Mouse (Mus musculus) CH12.LX (cell line): ENCODE measurements around the gene Slc9a1.

Experiments used
- CTCF ChIP-seq, 2 experiments: IDR thresholded peaks in 1 of 2; conservative IDR thresholded peaks in 1 of 2; 2 replicates each; pipeline ENCODE4 v1.5.1; 2011 to 2012; ENCODE audit warnings: low read depth in 2 of 2, low read length in 2 of 2, improper control_type of control experiment in 1 of 2, inconsistent platforms in 1 of 2, mild to moderate bottlenecking in 1 of 2, moderate library complexity in 1 of 2
- EP300 ChIP-seq: IDR thresholded peaks from 2 replicates; pipeline ENCODE4 v1.6.1; 2011; ENCODE audit warnings: low read length, improper control_type of control experiment
- GABPA ChIP-seq: IDR thresholded peaks from 2 replicates; pipeline ENCODE4 v1.6.1; 2012; ENCODE audit warnings: low read depth, low read length, improper control_type of control experiment, inconsistent platforms; ENCODE audit not compliant: insufficient replicate concordance
- PAX5 ChIP-seq: IDR thresholded peaks from 2 replicates; pipeline ENCODE4 v1.6.1; 2012; ENCODE audit warnings: low read length, inconsistent platforms, mixed read lengths
- POLR2A ChIP-seq: IDR thresholded peaks from 2 replicates; pipeline ENCODE4 v1.6.1; 2011; ENCODE audit warnings: low read depth, mild to moderate bottlenecking, improper control_type of control experiment, low read length
- RAD21 ChIP-seq: IDR thresholded peaks from 2 replicates; pipeline ENCODE4 v1.6.1; 2011; ENCODE audit warnings: low read depth, mild to moderate bottlenecking, low read length, improper control_type of control experiment, moderate library complexity
- UBTF ChIP-seq: IDR thresholded peaks from 2 replicates; pipeline ENCODE4 v1.6.1; 2012; ENCODE audit warnings: low read depth, mild to moderate bottlenecking, inconsistent platforms, low read length, improper control_type of control experiment, moderate library complexity
- USF1 ChIP-seq: IDR thresholded peaks from 2 replicates; pipeline ENCODE4 v1.6.1; 2014; ENCODE audit warnings: low read depth, mild to moderate bottlenecking, inconsistent platforms, low read length, improper control_type of control experiment
- ZC3H11A ChIP-seq: IDR thresholded peaks from 2 replicates; pipeline ENCODE4 v1.6.1; 2012; ENCODE audit warnings: low read depth, mild to moderate bottlenecking, inconsistent platforms, low read length, improper control_type of control experiment
- ZMIZ1 ChIP-seq: IDR thresholded peaks from 2 replicates; pipeline ENCODE4 v1.6.1; 2012; ENCODE audit warnings: low read depth, mild to moderate bottlenecking, inconsistent platforms, low read length, improper control_type of control experiment

- no peak for TF ChIP-seq EP300
- TF ChIP-seq RAD21, result no peak
- no peak for TF ChIP-seq USF1
- no peak for TF ChIP-seq UBTF
- TF ChIP-seq CTCF (conservative IDR thresholded peaks at IDR 0.05 in 1 of 2, IDR thresholded peaks at IDR 0.05 in 1 of 2; ENCODE audit: low read depth in 2 of 2, low read length in 2 of 2), result no peak
- TF ChIP-seq POLR2A, result no peak
- no peak for TF ChIP-seq ZMIZ1
- TF ChIP-seq GABPA, result no peak
- no peak for TF ChIP-seq PAX5
- no peak for TF ChIP-seq ZC3H11A
Observed at GRCm38 (mm10) chr4:133402011-133402410, 32.5 kb downstream of the Slc9a1 start.
